Mouse (Mus musculus): Measurements from ENCODE around the gene Adprm.
"Not testable (repeated sequence)": the region's sequence is repeated elsewhere in the genome, so short reads cannot be mapped to it uniquely, and the experiment has no call there.

The Adprm gene

DNA sequence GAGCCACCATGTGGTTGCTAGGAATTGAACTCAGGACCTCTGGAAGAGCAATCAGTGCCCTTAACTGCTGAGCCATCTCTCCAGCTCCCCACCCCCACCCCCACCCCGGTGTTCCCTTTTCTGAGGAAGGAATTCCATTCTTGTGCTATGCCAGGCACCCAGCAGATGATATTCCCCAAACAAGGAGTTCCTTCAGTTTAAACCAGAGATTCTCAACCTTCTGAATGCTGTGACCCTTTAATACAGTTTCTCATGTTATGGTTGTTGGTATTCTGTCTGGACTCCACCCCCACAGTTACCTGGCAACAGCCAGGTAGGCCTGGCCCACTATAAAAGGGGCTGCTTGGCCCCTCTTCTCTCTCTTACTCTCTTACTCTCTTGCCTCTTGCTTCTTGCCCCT lies 29.2 kb downstream of the Adprm start:
- DNase-seq (ENCODE audit: low read depth, low spot score), result not testable (repeated sequence)

DNA sequence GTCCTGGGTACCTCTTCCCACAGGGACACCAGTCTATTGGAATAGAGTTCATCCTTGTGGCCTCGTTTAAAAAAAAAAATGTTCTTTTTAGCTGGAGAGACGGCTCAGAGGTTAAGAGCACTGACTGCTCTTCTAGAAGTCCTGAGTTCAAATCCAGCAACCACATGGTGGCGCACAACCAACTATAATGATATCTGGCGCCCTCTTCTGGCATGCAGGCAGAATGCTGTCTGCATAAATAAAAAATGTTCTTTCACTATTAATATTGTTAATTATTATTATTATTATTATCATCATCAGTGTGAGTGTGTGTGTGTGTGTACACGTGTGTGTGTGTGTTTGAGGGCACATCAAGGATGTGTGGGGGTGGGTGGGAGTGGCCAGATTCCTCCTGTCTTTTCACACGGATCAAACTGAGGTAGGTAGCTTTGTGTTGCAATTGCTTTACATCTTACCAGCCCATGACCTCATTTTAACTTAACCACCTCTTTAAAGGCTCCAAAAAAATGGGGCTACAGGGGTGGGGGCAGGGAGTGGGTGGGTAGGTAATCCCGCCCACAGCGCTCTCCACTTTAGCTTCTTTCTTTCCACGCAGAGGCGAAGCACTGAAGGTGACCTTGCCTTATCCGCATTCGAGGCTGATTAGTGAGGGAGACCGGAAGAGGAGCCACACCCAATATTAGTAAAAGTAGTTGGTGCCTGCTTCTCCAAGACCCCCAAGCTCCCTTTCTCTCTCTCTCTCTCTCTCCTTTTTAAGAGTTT lies 29.9 kb downstream of the Adprm start:
- no peak for DNase-seq (ENCODE audit: low read depth, low spot score)

DNA sequence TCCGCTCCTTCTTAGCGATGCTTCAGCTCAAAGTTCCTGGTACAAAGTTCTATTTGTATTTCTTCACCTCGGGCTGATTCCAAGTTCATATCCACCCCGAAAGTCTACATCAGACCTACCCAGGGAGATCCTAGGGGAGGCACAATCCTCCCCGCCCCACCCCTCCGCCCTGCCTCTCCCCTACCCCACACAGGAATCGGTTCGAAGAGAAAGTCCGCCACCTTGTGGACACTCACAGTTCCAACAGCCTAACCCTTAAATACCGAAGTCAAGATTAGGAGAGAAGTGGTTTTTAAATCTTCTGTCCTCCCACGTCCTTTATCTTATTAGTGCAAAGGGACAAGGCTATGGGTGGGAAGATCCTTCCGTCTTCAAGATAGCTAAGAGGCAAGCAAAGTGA lies 31.4 kb downstream of the Adprm start:
- DNase-seq (ENCODE audit: low read depth, low spot score), result no peak

DNA sequence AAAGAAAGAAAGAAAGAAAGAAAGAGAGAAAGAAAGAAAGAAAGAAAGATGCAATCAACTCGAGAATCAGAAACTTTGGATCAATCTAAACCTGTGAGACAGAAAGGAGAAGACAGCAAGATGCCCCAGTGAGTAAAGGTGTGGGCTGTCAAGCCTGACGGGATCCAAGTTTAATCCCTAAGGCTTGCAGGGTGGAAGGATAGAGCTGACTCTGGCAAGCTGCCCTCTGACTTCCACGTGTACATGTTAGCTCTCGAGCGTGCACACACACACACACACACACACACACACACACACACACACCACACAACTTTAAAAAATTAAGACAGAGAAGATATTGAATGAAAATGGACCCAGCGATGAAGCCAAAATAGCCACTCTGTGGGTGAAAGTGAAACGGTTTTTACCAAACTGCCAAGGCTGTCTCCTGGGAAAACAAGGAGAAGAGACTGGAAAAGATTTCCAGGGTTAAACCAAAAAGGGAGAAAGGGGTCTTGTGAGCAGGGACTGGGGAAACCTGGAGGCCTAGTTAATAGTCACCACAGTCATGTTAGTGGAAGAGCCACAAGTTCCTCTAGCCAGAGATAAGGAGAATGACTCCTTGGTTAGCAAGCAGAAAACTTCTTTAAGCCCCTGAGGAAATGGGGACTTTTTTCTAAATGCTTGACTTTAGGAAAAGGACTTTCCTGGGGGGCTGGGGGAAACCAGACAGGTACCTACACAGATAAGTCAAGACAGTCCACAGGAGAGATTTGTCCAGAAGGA lies 32.5 kb downstream of the Adprm start:
- no peak for DNase-seq (ENCODE audit: low read depth, low spot score)

DNA sequence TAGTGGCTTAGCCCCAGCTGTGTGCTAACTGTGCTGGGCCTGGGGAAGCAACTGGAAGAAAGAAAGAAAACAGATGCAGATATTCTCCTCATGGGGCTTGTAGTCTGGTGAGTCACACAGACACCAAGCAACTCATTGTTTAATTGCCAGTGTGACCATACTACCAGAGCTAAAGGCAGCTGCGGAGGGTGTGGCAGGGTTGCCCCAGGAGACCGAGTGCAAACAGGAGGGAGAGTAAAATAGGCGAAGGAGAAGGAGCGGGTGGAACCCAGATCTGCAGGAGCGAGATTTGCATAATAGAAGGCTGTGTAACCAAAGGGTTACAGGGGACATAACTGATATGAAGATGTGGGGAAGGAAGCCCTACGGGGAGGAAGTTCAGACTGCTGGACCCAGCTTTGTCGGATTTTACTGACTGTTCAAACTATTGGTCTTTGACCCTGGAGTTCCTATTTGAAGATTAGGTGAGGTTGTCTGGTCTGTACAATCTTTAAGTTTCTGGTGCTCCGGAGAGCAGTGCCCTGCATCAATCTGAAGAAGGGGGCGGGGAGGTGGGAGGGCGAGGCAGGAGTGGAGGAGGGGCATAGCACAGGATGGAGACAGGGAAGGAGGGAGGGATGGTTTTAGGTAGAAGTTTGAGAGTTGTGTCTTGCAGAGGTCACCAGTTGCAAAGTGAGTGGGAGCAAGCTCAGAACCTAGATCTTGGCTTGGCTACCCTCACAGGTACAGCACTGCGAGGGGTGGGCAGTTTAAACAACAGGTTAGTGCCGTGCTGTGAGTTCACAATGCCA lies 34.4 kb downstream of the Adprm start:
- no peak for DNase-seq (ENCODE audit: low read depth, low spot score)

DNA sequence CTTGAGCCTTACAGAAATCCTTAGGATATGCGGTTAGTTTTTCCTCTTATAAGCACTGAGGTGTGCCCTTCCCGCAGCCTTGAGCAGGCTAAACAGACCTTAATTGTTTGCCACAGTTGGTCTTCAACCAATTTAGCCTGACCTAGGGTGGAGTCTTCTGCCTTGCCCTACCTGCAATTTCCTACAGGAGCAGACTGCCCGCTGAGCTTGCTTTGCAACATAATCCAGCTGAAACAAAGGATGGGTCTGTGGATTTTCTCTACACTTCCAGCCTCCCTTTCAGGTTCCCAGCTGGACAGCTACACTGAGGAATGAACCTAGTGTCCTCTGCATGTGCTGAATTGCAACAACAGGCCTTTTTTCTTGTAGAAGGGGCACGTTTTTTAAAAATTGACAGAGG lies 40.8 kb downstream of the Adprm start:
- no peak for DNase-seq (ENCODE audit: low read depth, low spot score)

DNA sequence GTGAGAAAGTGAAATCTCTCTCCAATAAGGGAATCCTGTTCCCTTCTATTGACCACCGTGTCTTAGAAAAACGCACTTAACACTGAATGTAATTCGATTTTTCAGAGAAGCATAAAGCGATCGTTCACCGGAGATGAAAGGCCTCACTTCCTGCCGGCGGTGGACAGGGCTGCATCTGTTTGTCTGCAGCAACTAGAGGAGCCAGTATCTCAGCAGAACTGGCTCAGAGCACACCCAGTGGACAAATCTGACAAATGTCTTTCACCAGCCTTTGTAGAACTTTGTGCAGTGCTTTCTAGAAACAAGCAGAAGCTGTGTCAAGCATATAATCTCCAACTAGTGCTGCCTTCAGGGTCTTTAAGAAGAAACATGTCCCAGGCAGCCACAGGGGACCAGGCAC lies 42.0 kb downstream of the Adprm start:
- no peak for DNase-seq (ENCODE audit: low read depth, low spot score)

DNA sequence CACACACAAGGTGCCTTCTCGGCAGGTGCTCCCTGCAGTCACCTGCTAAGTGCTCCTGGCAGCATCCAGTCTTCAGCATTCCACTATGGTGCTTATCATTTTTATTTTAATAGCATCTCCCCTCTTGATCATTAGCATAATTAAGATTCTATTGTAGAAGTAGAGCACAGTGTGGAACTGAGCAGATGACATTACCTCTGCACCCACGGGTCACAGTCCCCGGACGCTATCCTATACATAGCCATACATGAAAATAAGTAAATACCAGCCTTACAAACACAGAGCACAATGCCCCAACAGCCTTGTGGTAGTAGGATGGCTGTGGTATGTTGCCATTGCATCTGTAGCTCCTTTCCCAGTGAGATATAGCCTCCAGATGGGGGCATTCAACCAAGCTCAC lies 43.9 kb downstream of the Adprm start:
- DNase-seq (ENCODE audit: low read depth, low spot score), result no peak

DNA sequence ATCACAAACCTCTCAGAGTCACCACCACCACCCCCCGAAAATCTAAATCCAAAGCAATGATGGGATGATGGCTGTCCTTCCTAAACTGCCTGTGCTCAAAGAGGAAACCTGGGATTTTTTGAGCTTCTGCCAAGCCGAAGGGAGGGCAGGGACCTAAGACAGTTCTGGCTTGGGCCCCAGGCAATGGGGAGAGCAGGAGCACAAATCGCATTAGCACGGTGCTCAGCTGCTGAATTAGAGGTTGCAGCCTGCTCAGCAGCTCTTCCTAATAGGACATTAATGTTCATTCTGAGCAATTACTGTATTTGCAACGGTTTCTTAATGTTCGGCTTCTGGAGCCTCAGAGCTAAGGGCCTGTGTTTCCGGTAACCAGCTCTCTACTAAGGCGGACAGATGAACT lies 44.4 kb downstream of the Adprm start:
- DNase-seq (ENCODE audit: low read depth, low spot score), result no peak

DNA sequence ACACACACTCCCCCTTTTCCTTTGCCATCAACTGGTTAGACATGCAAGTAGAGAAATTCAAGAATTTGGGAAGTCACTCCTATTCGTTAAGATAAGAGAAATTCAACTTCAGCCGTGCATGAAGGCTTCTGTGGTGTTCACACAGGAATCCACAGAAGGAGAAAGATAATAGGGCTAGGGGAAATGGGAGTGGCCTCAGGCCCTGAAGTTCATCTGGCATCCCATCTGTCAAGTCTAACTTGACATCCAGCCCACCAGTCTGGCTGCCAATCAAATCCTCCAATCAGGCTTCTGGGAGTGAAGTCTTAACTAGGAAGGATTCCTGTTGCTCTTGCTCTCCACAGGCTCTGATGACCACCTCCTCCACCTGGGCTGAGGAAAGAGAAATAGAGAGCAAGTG lies 49.5 kb downstream of the Adprm start:
- no peak for DNase-seq (ENCODE audit: low read depth, low spot score)

DNA sequence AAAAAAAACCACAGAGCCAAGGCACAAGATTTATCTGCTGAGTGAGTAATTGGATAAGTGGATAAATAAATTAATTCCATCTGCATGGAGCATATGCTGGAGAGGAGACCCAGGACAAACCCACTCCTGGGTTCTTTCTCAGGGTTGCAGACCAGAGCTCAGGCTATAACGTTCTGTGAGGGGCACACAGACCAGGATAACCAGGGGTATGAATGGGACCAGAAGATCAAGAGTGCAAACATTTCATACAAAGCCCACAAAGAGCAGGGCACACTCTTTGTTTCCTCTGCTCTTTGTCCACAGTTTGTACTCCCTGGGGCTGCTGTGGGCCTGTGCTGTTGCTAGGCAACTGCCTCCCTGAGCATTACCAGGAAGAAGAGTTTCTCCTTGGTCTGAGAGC lies 50.7 kb downstream of the Adprm start:
- DNase-seq (ENCODE audit: low read depth, low spot score), result no peak

DNA sequence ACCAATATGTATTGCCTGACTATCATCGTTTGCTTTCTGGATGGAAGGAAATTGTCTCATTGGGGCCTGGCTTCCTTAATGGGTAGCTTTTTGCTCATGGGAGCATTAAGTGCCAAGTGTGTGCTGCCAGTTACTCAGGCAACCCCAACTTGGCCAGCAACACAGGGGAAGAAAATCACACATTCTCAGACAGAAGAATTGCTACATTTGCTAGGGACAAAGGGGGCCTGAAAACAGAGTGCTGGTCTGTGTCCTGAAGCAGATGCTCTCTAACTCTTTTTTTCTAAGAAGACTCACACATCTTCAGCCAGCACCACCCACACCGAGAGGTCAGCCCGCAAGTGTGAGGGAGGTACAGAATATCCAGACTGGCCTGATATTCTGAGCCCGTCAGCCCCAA lies 51.7 kb downstream of the Adprm start:
- DNase-seq (ENCODE audit: low read depth, low spot score), result no peak

DNA sequence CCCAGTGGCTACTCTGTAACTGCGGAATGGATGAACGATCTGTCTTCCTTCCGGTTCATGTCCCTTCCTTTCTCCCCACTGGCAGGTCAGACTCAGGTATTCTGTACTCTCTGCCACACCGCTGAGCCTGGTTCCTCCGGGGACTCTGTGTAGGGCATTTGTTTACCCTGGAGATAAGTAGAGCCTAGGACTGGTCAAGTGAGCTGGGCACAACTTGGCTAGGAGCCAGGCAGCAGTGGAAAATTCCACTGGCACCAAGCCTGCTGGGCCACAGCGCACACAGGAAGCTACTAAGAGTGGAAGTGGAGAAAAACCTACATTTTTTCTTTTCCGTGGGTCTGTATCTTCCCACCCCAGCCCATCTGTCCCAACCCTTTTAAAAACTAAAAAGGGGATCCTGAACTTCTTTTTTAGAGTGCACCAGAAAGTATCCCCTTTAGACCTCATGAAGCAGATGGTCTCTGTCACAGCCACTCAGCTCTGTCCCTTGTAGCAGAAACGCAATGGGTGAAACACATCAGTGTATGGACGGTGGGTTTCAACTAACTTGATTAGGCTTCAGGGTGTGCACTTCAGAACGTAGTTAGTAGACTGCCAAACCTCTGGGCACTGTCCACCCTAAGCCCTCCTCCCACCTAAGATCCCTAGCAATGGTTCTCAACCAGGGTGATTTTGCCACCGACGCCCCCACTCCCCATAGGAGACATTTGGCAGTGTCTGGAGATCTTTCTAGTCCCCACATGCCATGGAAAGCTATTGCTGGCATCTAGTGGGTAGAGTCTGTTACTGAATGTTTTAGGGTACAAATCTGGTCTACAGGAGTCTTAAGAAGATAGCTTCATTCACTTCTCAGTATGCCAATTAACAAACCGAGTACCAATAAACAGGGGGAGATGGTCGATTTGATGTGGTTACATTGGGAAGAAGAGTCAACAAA lies 53.7 kb downstream of the Adprm start:
- no peak for DNase-seq (ENCODE audit: low read depth, low spot score)

DNA sequence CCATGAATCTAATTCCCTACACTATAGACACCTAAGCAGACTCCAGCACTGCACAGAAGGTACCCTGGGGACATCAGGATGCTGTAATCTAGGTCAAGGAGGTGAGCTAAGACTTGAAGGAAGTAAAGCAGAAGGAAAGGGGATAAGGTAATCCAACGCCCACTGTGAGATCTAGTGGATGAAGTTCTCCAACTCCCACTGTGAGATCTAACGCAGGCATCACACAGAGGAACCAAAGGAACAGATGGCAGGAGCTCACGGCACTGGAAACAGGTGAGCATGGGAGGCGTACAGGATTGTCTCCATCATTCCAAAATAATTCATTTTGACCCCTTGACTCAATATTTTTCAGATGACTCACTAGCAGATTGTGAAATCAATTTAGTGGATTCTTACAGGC lies 55.9 kb downstream of the Adprm start:
- DNase-seq (ENCODE audit: low read depth, low spot score), result no peak

DNA sequence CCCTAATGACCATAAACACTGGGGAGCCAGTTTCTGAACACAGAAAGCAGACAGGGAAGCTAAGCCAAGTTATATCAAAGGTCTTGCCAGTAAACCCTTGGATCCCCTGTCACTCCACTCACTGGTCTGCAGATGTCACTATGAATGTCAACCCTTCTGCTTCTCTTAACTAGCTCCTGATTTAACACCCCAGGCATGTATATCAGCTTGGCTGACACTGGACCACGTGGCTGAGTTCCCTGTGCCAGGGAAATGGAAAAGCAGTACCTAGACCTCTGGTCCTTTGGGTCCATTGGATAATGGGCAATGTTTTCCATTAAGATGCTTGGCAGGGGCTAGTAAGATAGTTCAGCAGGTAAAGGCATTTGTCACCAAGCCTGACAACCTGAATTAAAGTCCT lies 58.7 kb downstream of the Adprm start:
- no peak for DNase-seq (ENCODE audit: low read depth, low spot score)

DNA sequence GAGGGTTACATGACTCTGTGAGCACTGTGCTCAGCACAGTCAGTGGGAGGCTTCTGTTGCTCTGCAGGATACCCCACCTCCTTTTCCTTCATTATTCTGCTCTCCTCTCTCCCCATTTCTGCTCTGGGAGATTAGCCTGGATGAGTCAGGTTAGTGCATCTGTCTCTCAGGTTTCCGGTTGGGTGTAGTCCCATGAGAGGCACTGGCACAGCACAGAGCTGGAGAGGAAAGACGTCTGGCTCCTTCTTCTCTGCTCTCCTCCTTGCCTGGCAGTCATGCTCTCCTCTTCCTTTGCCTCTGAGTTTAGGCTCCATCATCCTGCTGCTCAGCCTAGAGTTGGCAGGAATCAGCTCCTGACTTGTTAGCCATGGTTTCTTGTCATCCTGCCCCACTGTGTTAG lies 60.2 kb downstream of the Adprm start:
- DNase-seq (ENCODE audit: low read depth, low spot score), result no peak

Data from brain, embryonic 18.5 days (tissue).